Mouse (Mus musculus) bone marrow macrophage, adult 2 months (primary cell): Measurements from ENCODE around the gene Glod4. TPM values are rescaled to one million over a fixed set of nuclear protein-coding genes. Genes with fewer than 3 reads are reported as not detected.
"Not testable (repeated sequence)": the region's sequence is repeated elsewhere in the genome, so short reads cannot be mapped to it uniquely, and the experiment has no call there.

ENCODE experiments used
- H3K27ac ChIP-seq: 2 replicates; pipeline ENCODE4 v1.5.1; 2012; ENCODE audit warnings: low read depth, low read length; ENCODE audit not compliant: insufficient read depth
- H3K4me1 ChIP-seq: 2 replicates; pipeline ENCODE4 v1.6.1; 2012; ENCODE audit warnings: low read length; ENCODE audit not compliant: control insufficient read depth, insufficient read depth
- H3K4me3 ChIP-seq: 2 replicates; pipeline ENCODE4 v1.5.1; 2012; ENCODE audit warnings: mild to moderate bottlenecking, low read length, moderate library complexity; ENCODE audit not compliant: insufficient read depth
- CTCF ChIP-seq: IDR thresholded peaks from 2 replicates; pipeline ENCODE4 v1.5.1; 2012; ENCODE audit warnings: low read depth, mild to moderate bottlenecking, low read length, moderate library complexity
- POLR2A ChIP-seq: IDR thresholded peaks from 2 replicates; pipeline ENCODE4 v1.6.1; 2012; ENCODE audit warnings: mild to moderate bottlenecking, low read depth, low read length, borderline replicate concordance
- polyA plus RNA-seq: library from polyadenylated mRNA; stranded (reverse); fragments of >200 nt; gene quantifications from 2 replicates; pipeline ENCODE4 v1.2.4, GENCODE M21; 2012; ENCODE audit not compliant: missing spikeins, insufficient read depth, insufficient read length

The Glod4 gene
- polyA plus RNA-seq, 1 experiment = 53.4 TPM

DNA sequence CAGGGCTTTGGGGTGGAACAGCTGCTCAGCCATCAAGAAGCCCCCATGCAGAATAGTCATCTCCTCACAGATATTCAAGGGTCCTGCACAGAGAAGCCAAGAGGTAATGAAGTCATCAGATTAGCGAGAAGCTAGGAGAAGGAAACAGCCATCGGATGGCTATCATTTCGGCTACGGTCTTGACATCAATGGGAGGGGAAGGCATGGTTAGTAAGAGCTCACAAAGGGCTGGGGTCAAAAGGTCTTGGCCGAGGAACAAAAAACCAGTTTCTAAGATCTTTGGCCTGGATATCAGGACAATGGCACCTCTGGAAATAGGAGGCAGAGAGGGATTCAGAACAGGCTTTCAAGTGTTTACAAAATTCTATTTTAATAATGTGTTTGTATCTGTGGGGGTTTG, 29.7 kb downstream of the Glod4 start:
- no peak for TF ChIP-seq CTCF
- no peak for TF ChIP-seq POLR2A
- Histone ChIP-seq H3K4me3 (no peak overlapping the region), H3K4me1 (peaks cover 14% of the 10 kb centered on the region), H3K27ac (no peak overlapping the region)

DNA sequence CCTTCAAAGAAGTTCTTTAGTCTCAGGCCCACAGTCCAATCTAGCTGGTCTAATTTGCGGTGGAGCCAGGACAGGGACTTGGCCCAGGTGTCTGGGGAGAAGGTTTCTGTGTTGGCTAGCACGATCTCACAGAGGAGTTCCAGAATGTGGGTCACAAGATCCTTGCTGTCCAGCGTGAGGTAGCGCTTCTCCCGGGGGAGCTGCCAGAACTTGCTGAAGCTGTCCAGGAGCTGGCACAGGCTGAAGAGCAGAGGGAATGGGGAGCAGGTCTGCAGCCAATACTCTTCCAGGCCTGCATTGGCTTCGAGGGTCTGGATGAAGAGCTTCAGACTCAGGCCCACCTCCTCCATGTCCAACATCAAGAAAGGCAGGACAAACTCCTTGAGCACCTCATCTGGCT, 31.9 kb downstream of the Glod4 start:
- H3K4me1 ChIP-seq = peaks cover 14% of the 10 kb centered on the region
- not testable (repeated sequence) for H3K27ac ChIP-seq, H3K4me3 ChIP-seq

DNA sequence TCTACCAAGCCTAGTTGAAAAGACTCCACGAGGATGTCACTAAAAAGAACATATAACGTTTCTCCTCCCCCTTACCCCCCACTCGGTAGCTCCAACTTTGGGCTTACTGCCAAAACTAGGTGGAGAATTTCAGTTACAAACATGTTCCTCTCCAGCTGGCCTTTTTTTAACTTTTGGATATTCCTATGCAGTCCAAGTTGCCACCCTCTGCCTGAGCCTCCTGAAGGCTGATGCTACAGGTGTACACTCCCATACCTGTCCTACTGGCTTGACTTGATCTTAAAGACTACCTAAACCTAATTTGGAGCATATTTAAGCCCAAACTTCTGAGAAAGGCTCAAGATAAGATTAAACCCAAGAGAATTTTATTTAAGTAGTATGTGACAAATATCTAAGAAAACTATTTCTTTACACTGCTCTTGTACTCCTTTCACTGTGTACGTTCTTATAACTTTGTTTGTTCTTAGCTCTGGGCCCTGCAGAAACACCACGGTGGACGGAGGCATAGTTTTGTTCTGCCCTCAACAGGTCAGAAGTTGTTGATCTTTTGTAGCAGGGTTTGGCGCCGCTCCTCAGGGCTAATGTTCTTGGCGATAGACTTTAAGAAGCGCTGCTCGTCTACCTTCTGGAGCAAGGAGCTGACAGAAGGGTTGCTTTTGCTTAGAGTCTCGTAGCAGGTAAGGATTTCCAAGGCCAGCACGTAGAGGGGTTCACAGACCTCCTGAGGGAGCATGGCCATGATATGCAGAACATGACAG, 33.1 kb downstream of the Glod4 start:
- no peak overlapping the region for H3K4me3 ChIP-seq
- TF ChIP-seq POLR2A = no peak
- TF ChIP-seq CTCF = no peak
- peaks cover 7% of the 10 kb centered on the region for H3K4me1 ChIP-seq
- H3K27ac ChIP-seq = no peak overlapping the region

DNA sequence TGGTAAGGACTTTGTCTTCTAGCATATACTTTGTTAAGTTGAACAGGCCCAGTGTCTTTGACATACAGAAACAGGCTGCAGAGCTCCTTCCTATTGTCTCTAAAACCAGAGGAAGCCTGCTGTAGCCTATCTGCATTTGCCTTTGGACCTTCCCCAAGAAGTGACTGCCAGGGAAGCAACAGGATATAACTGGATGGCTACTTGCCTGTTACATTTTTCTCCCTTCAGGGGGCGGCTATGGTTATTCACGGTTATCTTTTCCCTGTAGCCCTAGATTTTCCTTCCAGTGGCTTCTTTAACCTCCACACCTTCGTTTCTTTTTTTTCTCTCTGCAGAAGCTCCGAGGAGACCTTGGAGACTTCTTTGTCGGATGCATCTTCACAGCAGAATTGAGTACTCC, 36.7 kb downstream of the Glod4 start:
- no peak overlapping the region for H3K27ac ChIP-seq
- H3K4me1 ChIP-seq = no peaks in the 10 kb centered on the region
- no peak for TF ChIP-seq CTCF
- TF ChIP-seq POLR2A = no peak
- no peak overlapping the region for H3K4me3 ChIP-seq

DNA sequence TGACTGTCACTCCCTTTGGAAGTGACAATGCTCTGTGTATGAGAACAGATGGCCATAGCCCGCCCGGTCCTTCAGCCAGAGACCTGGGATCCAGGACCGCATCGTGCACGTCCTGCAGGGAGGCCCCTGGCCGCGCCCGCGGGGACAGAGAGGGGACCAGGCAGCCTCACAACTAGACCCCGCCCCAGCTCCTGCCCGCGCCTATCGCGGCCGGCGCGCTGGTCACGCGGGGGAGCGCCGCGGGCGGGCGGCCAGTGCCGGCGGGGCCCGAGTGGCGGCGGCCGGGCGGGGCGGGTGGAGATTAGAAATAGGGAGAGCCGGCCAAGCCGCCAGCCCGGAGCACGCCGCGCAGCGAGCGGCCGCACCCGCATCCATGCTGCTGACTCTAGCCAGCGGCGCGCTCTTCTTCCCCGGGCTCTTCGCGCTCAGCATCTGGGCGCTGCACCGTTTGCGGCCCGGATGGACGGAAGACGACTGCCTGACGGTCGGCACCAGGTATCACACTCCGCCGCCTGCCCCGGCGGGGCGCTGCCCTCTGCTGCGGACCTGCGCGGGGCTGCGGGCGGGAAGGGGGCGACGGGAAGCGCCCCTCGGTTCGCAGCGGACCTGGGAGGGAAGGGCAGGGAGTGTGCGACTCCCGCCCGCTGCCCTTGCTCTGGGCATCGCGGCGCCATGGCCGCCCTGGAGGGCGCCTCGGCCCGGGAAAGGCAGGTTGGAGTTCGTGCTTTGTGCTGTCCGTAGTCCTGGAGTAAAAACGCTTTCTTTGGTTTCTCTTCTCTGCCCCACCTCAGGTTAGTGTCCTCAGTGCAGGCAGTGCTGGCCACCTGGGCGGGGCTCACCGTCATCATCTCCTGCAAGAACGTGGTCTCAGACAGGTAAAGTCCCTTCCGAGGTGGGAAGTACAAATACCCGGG, 41.5 kb downstream of the Glod4 start:
- Histone ChIP-seq H3K4me3 (peak overlapping the region; percentile 77), H3K4me1 (no peaks in the 10 kb centered on the region), H3K27ac (no peak overlapping the region)
- TF ChIP-seq POLR2A (no peak), CTCF (no peak)

DNA sequence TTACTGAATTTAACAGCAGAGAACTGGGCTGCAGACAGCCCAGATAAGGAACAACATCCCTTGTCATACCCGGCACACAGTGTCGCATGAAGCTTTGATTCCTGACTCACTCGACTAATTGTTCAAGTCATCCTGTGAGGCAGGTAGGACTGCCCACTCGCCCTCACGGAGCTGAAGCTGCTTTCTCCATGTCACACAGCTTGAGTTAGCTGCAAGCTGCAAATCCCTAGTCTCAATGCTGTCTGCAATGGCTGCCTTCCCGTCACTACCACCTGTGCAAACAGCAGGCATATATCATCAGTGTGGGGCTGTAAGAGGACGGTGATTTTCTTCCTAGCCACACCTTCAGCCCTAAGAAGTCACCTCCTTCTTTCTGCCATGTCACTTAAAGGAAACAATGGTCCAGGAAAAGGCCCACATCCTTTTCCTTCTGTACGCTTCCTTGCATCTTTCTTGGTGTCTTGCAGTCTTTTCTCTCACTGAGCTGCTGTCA, 46.5 kb downstream of the Glod4 start:
- TF ChIP-seq CTCF (no peak), POLR2A (no peak)

DNA sequence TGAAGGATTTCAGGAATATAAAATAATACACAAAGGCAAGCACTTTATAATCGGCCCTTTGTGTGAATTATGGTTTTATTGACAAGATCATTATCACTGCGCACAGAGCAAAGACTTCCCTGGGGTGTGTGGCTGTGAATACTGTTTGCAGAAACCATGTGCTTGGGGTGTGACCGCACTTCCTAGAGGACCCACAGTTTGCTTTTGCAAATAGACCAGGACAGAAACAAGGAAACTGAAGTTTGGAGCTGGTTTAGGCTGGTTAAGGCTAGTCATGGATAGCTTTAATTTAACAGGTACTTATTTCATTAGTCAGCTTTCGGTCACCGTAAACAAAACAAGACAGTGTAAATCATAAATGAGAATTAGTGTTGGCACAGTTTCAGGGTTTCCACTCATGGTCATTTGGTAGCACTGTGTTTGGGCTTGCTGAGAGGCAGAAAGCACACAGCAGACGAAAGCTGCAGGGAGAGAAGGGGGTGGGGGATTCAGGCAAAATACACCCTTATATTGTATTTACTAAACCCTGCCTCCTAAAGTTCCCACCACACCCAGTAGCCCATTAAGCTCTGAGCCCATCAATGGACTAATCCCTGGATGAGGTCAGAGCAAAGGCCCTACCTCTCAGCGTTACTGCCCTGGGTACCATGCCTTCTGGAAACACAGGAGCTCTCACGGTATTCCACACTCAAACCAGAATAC, 47.1 kb downstream of the Glod4 start:
- Histone ChIP-seq H3K4me3 (no peak overlapping the region), H3K4me1 (no peaks in the 10 kb centered on the region), H3K27ac (no peak overlapping the region)
- TF ChIP-seq POLR2A = no peak
- TF ChIP-seq CTCF = no peak

More for the DNA sequence above, 46.5 kb downstream of the Glod4 start:
- no peak overlapping the region for H3K27ac ChIP-seq
- no peaks in the 10 kb centered on the region for H3K4me1 ChIP-seq
- H3K4me3 ChIP-seq = no peak overlapping the region

DNA sequence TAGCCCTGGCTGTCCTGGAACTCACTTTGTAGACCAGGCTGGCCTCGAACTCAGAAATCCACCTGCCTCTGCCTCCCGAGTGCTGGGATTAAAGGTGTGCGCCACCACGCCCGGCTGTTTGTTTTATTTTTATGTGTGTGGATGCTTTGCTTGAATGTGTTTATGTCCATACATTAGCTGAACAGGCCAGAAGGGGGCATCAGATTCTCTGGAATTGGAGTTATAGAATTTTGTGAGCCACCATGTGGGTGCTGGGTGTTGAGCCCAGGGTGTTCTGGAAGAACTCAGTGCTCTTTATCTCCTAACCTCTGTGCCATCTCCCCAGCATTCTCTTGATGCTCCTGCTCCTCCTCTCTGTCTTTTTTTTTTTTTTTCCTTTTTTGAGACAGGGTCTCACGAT, 56.6 kb downstream of the Glod4 start:
- no peak for TF ChIP-seq CTCF
- no peak for TF ChIP-seq POLR2A
- Histone ChIP-seq H3K4me1 (no peaks in the 10 kb centered on the region), H3K27ac (no peak overlapping the region), H3K4me3 (no peak overlapping the region)

DNA sequence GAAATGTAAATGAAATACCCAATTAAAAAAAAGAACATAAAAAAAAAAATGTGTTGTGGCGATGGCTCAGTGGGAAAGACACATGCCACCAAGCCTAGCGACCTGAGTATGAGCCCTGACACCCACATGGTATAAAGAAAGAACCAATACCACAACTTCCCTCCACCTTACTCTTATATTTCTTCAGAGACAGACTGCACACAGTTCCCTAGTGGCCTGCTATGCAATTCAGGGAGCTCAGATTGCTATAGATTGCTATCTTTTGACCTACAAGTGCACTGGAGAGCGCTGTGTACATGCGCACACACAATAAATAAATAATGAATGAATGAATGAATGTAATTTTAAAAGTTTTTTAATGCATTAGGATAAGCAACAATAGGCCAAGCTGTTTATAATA, 59.8 kb downstream of the Glod4 start:
- H3K4me1 ChIP-seq = no peaks in the 10 kb centered on the region
- no peak overlapping the region for H3K27ac ChIP-seq
- TF ChIP-seq CTCF (no peak), POLR2A (no peak)
- no peak overlapping the region for H3K4me3 ChIP-seq
